In genomic region chr9:115147586-115148355, GRCm38 (mm10) we compare ENCODE assay signal across 29 mouse cellular contexts.
DNase-seq lines count a peak whose midpoint lies in the region; ATAC-seq and TF ChIP-seq lines count a peak whose summit lies in the region.
"Had no signal": no experiment of that assay in that cellular context is flagged by ENCODE, and none has a peak within 500 bp of the region (broad histone marks: within the 10 kb centered on the region; RNA-seq: fewer than 3 reads in every experiment).

No protein-coding gene starts in this region.

- no peak overlapping the region for H3K4me3 ChIP-seq in midbrain, embryonic 11.5 days (ENCODE audit: low read depth, low read length)
- H3K4me3 ChIP-seq in midbrain, embryonic 16.5 days (ENCODE audit: low read depth, low read length), result no peak overlapping the region
- no peak overlapping the region for H3K4me3 ChIP-seq in midbrain, embryonic 15.5 days
- H3K4me3 ChIP-seq in midbrain, embryonic 13.5 days (replicated peaks), result no peak overlapping the region
- H3K4me3 ChIP-seq: embryonic facial prominence, embryonic 13.5 days; embryonic facial prominence, embryonic 15.5 days; erythroblast, embryonic 14.5 days; forebrain, embryonic 10.5 days; forebrain, embryonic 12.5 days had no signal

- ATAC-seq in midbrain, embryonic 11.5 days (ENCODE audit: low FRiP score), result no peak
- ATAC-seq in midbrain, embryonic 16.5 days, result no peak
- no peak for ATAC-seq in midbrain, embryonic 15.5 days (replicated peaks)
- ATAC-seq in midbrain, embryonic 13.5 days, result no peak
- ATAC-seq: activated CD4-positive, CD25-positive, alpha-beta regulatory T cell, adult 4 months; CD4-positive, CD25-positive, alpha-beta regulatory T cell, adult 4 months; forebrain, embryonic 14.5 days; forebrain, embryonic 16.5 days; Patski had no signal

- TF ChIP-seq CTCF in brain, embryonic 14.5 days (IDR thresholded peaks at IDR 0.05; ENCODE audit: borderline replicate concordance, extremely low read depth, insufficient read depth, insufficient read length), result no peak

- no peak for TF ChIP-seq POLR2A in brain, embryonic 14.5 days (IDR thresholded peaks at IDR 0.05; ENCODE audit: borderline replicate concordance, extremely low read depth, insufficient read depth, insufficient read length, poor library complexity, severe bottlenecking)

- DNase-seq in midbrain, embryonic 11.5 days (ENCODE audit: low spot score, missing footprints), result peak; percentile 74
- DNase-seq in R1 (ENCODE audit: low read depth, low spot score), result peak; percentile 68
- peak; percentile 57 for DNase-seq in brain, embryonic 14.5 days (ENCODE audit: low read depth)
- no peak for DNase-seq in cerebellum, postnatal 25 days
- DNase-seq in testis, postnatal 10 days (ENCODE audit: low spot score), result no peak
- DNase-seq: adrenal gland, postnatal 10 days; adrenal gland, postnatal 25 days; B cell, adult 2 months; cerebellum, adult 11-12 months; cerebellum, adult 2 months; cerebellum, adult 9-10 months; cerebellum, postnatal 10 days; cerebellum, postnatal 36 days; embryo, embryonic 11 days had no signal

- H3K9ac ChIP-seq in midbrain, embryonic 11.5 days (ENCODE audit: low read length), result no peak overlapping the region
- no peak overlapping the region for H3K9ac ChIP-seq in midbrain, embryonic 16.5 days (ENCODE audit: low read depth, low read length)
- H3K9ac ChIP-seq in midbrain, embryonic 15.5 days, result no peak overlapping the region
- no peak overlapping the region for H3K9ac ChIP-seq in midbrain, embryonic 13.5 days (replicated peaks)
- H3K9ac ChIP-seq: embryonic facial prominence, embryonic 13.5 days; embryonic facial prominence, embryonic 15.5 days; forebrain, embryonic 12.5 days had no signal

- H3K27ac ChIP-seq in midbrain, embryonic 11.5 days (ENCODE audit: low read depth, low read length), result no peak overlapping the region
- H3K27ac ChIP-seq in midbrain, embryonic 16.5 days (ENCODE audit: low read length), result no peak overlapping the region; the same call in 1 of the 2 replicates
- peak overlapping the region; percentile 48; the same call in 1 of the 2 replicates for H3K27ac ChIP-seq in midbrain, embryonic 15.5 days
- H3K27ac ChIP-seq in midbrain, embryonic 13.5 days, result no peak overlapping the region
- H3K27ac ChIP-seq: embryonic facial prominence, embryonic 13.5 days; embryonic facial prominence, embryonic 15.5 days; forebrain, embryonic 10.5 days; forebrain, embryonic 12.5 days had no signal

- peaks cover 3% of the 10 kb centered on the region; the same call in 1 of the 2 replicates for H3K9me3 ChIP-seq in midbrain, embryonic 11.5 days (ENCODE audit: control insufficient read depth, low read length)
- no peaks in the 10 kb centered on the region; the same call in 1 of the 2 replicates for H3K9me3 ChIP-seq in midbrain, embryonic 16.5 days (replicated peaks; ENCODE audit: control insufficient read depth, low read length, poor library complexity, severe bottlenecking)
- no peaks in the 10 kb centered on the region for H3K9me3 ChIP-seq in midbrain, embryonic 15.5 days
- H3K9me3 ChIP-seq in midbrain, embryonic 13.5 days, result peaks cover 4% of the 10 kb centered on the region; the same call in 1 of the 2 replicates
- H3K9me3 ChIP-seq: forebrain, embryonic 12.5 days had no signal

- 75% methylated on average over 13 of the region's 13 CpGs for WGBS in midbrain, embryonic 11.5 days
- 56% methylated on average over 13 of the region's 13 CpGs for WGBS in midbrain, embryonic 16.5 days
- WGBS in midbrain, embryonic 15.5 days, result 50% methylated on average over 13 of the region's 13 CpGs
- WGBS in midbrain, embryonic 13.5 days, result 59% methylated on average over 13 of the region's 13 CpGs

- H3K27me3 ChIP-seq in midbrain, embryonic 11.5 days (ENCODE audit: control insufficient read depth, insufficient read depth, low read length), result no peaks in the 10 kb centered on the region
- H3K27me3 ChIP-seq in midbrain, embryonic 16.5 days (ENCODE audit: control insufficient read depth, insufficient read depth, low read depth, low read length), result no peaks in the 10 kb centered on the region
- no peaks in the 10 kb centered on the region for H3K27me3 ChIP-seq in midbrain, embryonic 15.5 days (replicated peaks)
- H3K27me3 ChIP-seq in midbrain, embryonic 13.5 days, result no peaks in the 10 kb centered on the region
- H3K27me3 ChIP-seq: CH12.LX; embryonic facial prominence, embryonic 13.5 days; embryonic facial prominence, embryonic 15.5 days; forebrain, embryonic 12.5 days; Patski had no signal

- H3K4me2 ChIP-seq in midbrain, embryonic 11.5 days, result no peak overlapping the region
- no peak overlapping the region for H3K4me2 ChIP-seq in midbrain, embryonic 16.5 days (ENCODE audit: low read length)
- H3K4me2 ChIP-seq in midbrain, embryonic 15.5 days, result no peak overlapping the region
- H3K4me2 ChIP-seq in midbrain, embryonic 13.5 days (replicated peaks), result no peak overlapping the region
- H3K4me2 ChIP-seq: embryonic facial prominence, embryonic 13.5 days; embryonic facial prominence, embryonic 15.5 days; forebrain, embryonic 12.5 days had no signal

- H3K36me3 ChIP-seq in midbrain, embryonic 11.5 days (ENCODE audit: control insufficient read depth, insufficient read depth, low read length), result no peaks in the 10 kb centered on the region
- H3K36me3 ChIP-seq in midbrain, embryonic 16.5 days (ENCODE audit: control insufficient read depth, insufficient read depth, low read length), result no peaks in the 10 kb centered on the region
- H3K36me3 ChIP-seq in midbrain, embryonic 15.5 days (replicated peaks), result no peaks in the 10 kb centered on the region
- H3K36me3 ChIP-seq in midbrain, embryonic 13.5 days, result no peaks in the 10 kb centered on the region
- H3K36me3 ChIP-seq: embryonic facial prominence, embryonic 15.5 days; forebrain, embryonic 12.5 days; G1E had no signal

- H3K4me1 ChIP-seq in midbrain, embryonic 11.5 days (ENCODE audit: control insufficient read depth, insufficient read depth, low read length), result peaks cover 2% of the 10 kb centered on the region; the same call in 1 of the 2 replicates
- H3K4me1 ChIP-seq in midbrain, embryonic 16.5 days (ENCODE audit: control insufficient read depth, insufficient read depth, low read length), result peaks cover 3% of the 10 kb centered on the region; the same call in 1 of the 2 replicates
- peaks cover 4% of the 10 kb centered on the region; the same call in 1 of the 2 replicates for H3K4me1 ChIP-seq in midbrain, embryonic 15.5 days
- H3K4me1 ChIP-seq in midbrain, embryonic 13.5 days (replicated peaks), result no peaks in the 10 kb centered on the region
- H3K4me1 ChIP-seq: embryonic facial prominence, embryonic 13.5 days; embryonic facial prominence, embryonic 15.5 days; forebrain, embryonic 10.5 days; forebrain, embryonic 12.5 days had no signal

Comparison
In these comparisons a context has a peak if more than half of its experiments do, and no peak if none do; other contexts are left out.
1. DNase-seq: peak in midbrain, embryonic 11.5 days (single experiment), R1 (single experiment) and brain, embryonic 14.5 days (single experiment); none in cerebellum, postnatal 25 days (0 of 2) and testis, postnatal 10 days (single experiment).